Mouse (Mus musculus): ENCODE results near the gene Mettl16. TPM values are rescaled to one million over a fixed set of nuclear protein-coding genes. Genes with fewer than 3 reads are reported as not detected.

The Mettl16 gene
- total and polyA plus RNA-seq, 3 experiments: 22.9 to 36.1 (median 29.4) TPM

DNA sequence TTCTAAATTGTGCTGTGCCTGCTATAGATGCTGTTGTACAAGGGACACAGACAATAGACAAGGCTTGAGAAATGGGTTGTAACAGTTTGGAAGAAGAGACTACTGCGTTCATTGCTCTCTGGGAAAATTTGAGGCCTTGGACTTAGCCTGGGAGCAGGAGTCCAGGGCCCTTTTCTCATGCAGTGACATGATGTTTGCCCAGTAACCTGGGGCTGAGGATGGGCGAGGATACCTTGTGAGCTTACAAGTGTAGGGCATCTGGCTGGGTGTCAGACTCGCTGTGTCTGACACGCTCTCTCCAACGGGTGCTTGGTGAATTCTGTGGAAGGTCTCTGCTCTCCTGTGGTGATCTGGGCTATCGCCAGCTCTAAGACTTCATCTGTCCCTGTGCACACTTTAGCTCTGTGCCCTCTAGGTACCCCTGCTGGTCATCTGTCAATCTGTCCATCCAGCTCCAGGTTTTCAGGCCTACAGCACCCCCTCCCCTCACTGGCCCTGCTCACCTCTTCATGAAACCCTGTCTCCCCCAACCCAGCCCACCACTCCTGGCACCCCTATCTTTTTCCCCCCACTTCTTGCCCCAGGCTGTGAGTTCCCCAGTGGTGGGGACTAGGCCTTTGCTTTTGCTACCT is 65.1 kb downstream of the Mettl16 start:
- no peaks in the 10 kb centered on the region for H3K9me3 ChIP-seq (replicated peaks)
- H3K27me3 ChIP-seq (ENCODE audit: insufficient read depth, low read length): no peaks in the 10 kb centered on the region
- no peak for DNase-seq (ENCODE audit: low spot score)
- no peak overlapping the region; the same call in 1 of the 2 replicates for H3K4me3 ChIP-seq (ENCODE audit: low read depth, low read length)
- peaks cover 58% of the 10 kb centered on the region for H3K36me3 ChIP-seq (replicated peaks)
- peaks cover 80% of the 10 kb centered on the region for H3K4me1 ChIP-seq (ENCODE audit: insufficient read depth, low read depth, low read length)
- TF ChIP-seq GATA2 (IDR thresholded peaks at IDR 0.05; ENCODE audit: borderline replicate concordance, low read depth, low read length) (no peak), GATA1 (IDR thresholded peaks at IDR 0.05; ENCODE audit: borderline replicate concordance, low read length) (no peak), TAL1 (conservative IDR thresholded peaks at IDR 0.05; ENCODE audit: low read depth, low read length) (no peak), CTCF (IDR thresholded peaks at IDR 0.05; ENCODE audit: low read depth, low read length) (no peak), POLR2AphosphoS5 (IDR thresholded peaks at IDR 0.05; ENCODE audit: insufficient replicate concordance, low read depth, low read length) (no peak)
- no peak for ATAC-seq (ENCODE audit: extremely low read depth, insufficient number of reproducible peaks, low FRiP score, poor library complexity, severe bottlenecking)

DNA sequence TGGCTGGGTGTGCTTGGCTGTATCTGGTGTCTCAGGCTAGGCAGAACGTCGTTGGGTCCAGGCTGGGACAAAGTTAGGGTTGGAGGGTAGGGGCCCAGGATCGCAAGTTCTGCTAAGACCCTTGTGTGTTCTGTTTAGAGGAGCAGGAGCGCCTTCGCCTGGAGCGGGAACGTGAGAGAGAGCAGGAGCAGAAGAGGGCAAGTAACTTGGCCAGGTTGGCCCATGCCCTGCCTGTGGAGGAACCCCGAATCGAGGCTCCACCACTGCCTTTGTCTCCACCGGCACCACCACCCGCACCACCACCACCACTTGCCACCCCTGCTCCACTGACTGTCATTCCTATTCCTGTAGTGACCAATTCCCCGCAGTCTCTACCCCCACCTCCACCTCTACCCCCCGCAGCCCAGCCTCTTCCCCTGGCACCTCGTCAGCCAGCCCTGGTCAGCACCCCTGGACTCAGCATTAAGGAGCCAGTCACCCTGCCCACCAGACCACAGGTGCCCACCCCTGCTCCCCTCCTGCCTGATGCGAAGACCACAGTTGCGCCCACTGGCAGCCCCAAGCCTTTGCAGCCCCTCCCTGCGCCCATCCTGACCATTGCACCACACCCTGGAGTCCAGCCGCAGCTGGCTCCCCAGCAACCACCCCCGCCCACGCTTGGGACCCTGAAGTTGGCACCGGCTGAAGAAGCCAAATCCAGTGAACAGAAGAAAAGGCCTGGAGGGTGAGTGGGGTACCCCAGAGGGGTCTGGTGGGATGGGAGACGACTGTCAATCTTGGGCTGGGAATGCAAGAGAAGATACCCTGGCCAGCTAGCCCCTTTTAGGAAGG is 65.8 kb downstream of the Mettl16 start:
- TF ChIP-seq GATA2 (IDR thresholded peaks at IDR 0.05; ENCODE audit: borderline replicate concordance, low read depth, low read length) (no peak), POLR2AphosphoS5 (IDR thresholded peaks at IDR 0.05; ENCODE audit: insufficient replicate concordance, low read depth, low read length) (no peak), TAL1 (conservative IDR thresholded peaks at IDR 0.05; ENCODE audit: low read depth, low read length) (no peak), GATA1 (IDR thresholded peaks at IDR 0.05; ENCODE audit: borderline replicate concordance, low read length) (no peak)
- H3K9me3 ChIP-seq (replicated peaks): no peaks in the 10 kb centered on the region
- no peak for ATAC-seq (ENCODE audit: extremely low read depth, insufficient number of reproducible peaks, low FRiP score, poor library complexity, severe bottlenecking)
- peak overlapping the region; percentile 63; the same call in 1 of the 2 replicates for H3K4me3 ChIP-seq (ENCODE audit: low read depth, low read length)
- no peaks in the 10 kb centered on the region for H3K27me3 ChIP-seq (ENCODE audit: insufficient read depth, low read length)
- no peak for DNase-seq (ENCODE audit: low spot score)
- peaks cover 85% of the 10 kb centered on the region for H3K4me1 ChIP-seq (ENCODE audit: insufficient read depth, low read depth, low read length)
- peaks cover 65% of the 10 kb centered on the region for H3K36me3 ChIP-seq (replicated peaks)

DNA sequence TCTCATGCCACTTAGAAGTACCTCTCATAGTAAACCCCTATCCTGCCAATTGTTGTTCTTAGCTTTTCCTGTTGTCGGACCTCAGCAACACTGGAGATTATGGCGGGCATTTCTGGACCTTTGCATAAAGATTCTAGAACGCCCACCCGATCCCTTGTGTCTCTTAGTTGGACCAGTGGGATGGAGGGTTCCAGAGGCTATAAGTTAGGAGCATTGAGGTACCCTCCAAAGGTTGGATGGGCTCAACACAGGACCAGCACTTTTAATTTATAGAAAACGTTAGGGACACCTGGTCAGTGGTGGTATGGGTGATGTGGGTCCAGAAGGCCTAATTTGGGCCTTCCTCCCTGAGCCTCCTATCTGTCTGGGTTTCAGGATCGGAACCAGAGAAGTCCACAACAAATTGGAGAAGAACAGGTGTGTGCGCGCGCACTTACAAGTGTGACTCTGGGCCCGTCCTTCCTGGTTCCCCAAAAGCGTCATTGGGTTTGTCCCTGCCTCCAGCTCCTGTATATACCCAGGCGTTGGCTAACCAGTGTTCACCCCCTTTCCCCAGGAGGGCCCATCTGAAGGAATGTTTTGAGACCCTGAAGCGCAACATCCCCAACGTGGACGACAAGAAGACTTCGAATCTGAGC is 66.5 kb downstream of the Mettl16 start:
- Histone ChIP-seq H3K27me3 (ENCODE audit: insufficient read depth, low read length) (no peaks in the 10 kb centered on the region), H3K4me3 (ENCODE audit: low read depth, low read length) (peak overlapping the region; percentile 72), H3K36me3 (replicated peaks) (peaks cover 73% of the 10 kb centered on the region), H3K4me1 (ENCODE audit: insufficient read depth, low read depth, low read length) (peaks cover 88% of the 10 kb centered on the region), H3K9me3 (replicated peaks) (no peaks in the 10 kb centered on the region)
- DNase-seq (ENCODE audit: low spot score) (no peak), ATAC-seq (ENCODE audit: extremely low read depth, insufficient number of reproducible peaks, low FRiP score, poor library complexity, severe bottlenecking) (no peak)
- no peak for TF ChIP-seq GATA2 (IDR thresholded peaks at IDR 0.05; ENCODE audit: borderline replicate concordance, low read depth, low read length)
- TF ChIP-seq CTCF (IDR thresholded peaks at IDR 0.05; ENCODE audit: low read depth, low read length): no peak
- no peak for TF ChIP-seq GATA1 (IDR thresholded peaks at IDR 0.05; ENCODE audit: borderline replicate concordance, low read length)
- no peak for TF ChIP-seq TAL1 (conservative IDR thresholded peaks at IDR 0.05; ENCODE audit: low read depth, low read length)
- TF ChIP-seq POLR2AphosphoS5 (IDR thresholded peaks at IDR 0.05; ENCODE audit: insufficient replicate concordance, low read depth, low read length): no peak

DNA sequence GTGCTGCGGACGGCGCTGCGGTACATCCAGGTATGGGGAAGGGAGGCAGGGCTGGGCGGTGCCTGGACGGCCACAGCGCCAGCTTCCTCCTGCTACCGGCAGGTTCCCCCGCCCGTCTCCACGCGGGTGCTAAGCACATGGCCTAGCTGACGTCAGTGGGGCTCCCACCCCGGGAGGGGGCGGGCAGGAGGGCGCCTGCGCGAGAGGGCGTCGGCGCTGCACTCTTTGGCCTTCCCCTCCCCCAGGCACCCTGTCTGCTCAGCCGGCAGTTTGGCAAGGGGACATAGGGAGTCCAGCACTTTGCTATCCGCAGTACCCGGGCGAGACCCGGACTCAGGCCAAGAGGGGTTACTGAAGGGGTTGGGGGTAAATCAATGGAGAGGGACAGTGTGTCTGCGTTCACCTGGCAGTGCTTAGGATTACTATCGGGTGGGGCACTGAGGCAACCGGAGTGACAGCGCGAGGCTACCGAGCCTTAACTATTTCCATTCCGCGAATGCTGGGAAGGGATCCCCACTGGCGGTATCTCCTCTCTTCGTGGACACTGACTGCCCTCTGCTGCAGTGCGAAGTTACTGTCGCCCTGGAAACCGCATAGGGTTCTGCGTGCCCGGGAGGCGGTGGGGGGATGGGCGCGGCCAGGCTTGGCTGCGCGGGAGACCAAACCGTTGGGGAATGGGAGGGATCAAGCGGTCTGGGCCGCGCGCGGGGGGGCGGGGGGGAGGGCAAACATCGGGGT is 67.2 kb downstream of the Mettl16 start:
- peak; percentile 61 for ATAC-seq (ENCODE audit: extremely low read depth, insufficient number of reproducible peaks, low FRiP score, poor library complexity, severe bottlenecking)
- no peaks in the 10 kb centered on the region for H3K27me3 ChIP-seq (ENCODE audit: insufficient read depth, low read length)
- H3K4me3 ChIP-seq (ENCODE audit: low read depth, low read length): peak overlapping the region; percentile 72
- peaks cover 80% of the 10 kb centered on the region for H3K36me3 ChIP-seq (replicated peaks)
- TF ChIP-seq GATA1 (IDR thresholded peaks at IDR 0.05; ENCODE audit: borderline replicate concordance, low read length) (no peak), GATA2 (IDR thresholded peaks at IDR 0.05; ENCODE audit: borderline replicate concordance, low read depth, low read length) (no peak), POLR2AphosphoS5 (IDR thresholded peaks at IDR 0.05; ENCODE audit: insufficient replicate concordance, low read depth, low read length) (no peak), TAL1 (conservative IDR thresholded peaks at IDR 0.05; ENCODE audit: low read depth, low read length) (no peak), CTCF (IDR thresholded peaks at IDR 0.05; ENCODE audit: low read depth, low read length) (no peak)
- DNase-seq (ENCODE audit: low spot score): peak; percentile 96
- peaks cover 88% of the 10 kb centered on the region for H3K4me1 ChIP-seq (ENCODE audit: insufficient read depth, low read depth, low read length)
- no peaks in the 10 kb centered on the region for H3K9me3 ChIP-seq (replicated peaks)

DNA sequence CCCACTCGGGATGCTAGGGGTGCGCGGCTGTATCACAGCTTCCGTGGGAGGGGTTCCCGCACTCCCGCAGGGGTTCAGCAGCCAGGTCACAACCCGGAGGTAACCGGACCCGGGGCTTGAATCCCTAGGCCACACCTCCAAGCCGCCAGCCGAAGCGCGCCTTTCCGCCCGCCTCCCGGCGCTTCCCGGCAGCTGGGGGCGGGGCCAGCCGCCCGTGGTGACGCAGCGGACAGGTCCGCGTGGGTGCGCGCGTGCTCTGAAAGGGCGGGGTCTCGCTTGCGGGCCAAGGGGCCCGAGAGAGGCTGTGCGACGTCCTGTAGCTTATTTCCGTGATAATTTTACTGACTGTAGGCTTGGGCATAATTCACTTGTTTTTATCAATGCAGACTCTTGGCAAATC is 67.8 kb downstream of the Mettl16 start:
- Histone ChIP-seq H3K27me3 (ENCODE audit: insufficient read depth, low read length) (no peaks in the 10 kb centered on the region), H3K9me3 (replicated peaks) (no peaks in the 10 kb centered on the region), H3K36me3 (replicated peaks) (peaks cover 84% of the 10 kb centered on the region), H3K4me1 (ENCODE audit: insufficient read depth, low read depth, low read length) (peaks cover 88% of the 10 kb centered on the region), H3K4me3 (ENCODE audit: low read depth, low read length) (peak overlapping the region; percentile 72)
- DNase-seq (ENCODE audit: low spot score) (peak; percentile 96), ATAC-seq (ENCODE audit: extremely low read depth, insufficient number of reproducible peaks, low FRiP score, poor library complexity, severe bottlenecking) (peak; percentile 59)
- TF ChIP-seq GATA1 (IDR thresholded peaks at IDR 0.05; ENCODE audit: borderline replicate concordance, low read length) (no peak), GATA2 (IDR thresholded peaks at IDR 0.05; ENCODE audit: borderline replicate concordance, low read depth, low read length) (no peak), TAL1 (conservative IDR thresholded peaks at IDR 0.05; ENCODE audit: low read depth, low read length) (no peak), POLR2AphosphoS5 (IDR thresholded peaks at IDR 0.05; ENCODE audit: insufficient replicate concordance, low read depth, low read length) (no peak), CTCF (IDR thresholded peaks at IDR 0.05; ENCODE audit: low read depth, low read length) (no peak)
